Mouse (Mus musculus) thymus, postnatal 25 days (tissue): ENCODE results near the gene Aamp.
A peak's percentile ranks its signal among the peaks of the same experiment; 100 is the strongest.

Experiments
- DNase-seq: peaks from one replicate; pipeline ENCODE4 v3.0.0; 2022

Aamp gene

GRCm38 (mm10) chr1:74235938-74236589 is 48.5 kb downstream of the Aamp start, which contains the start of gene Arpc2:
TSS of gene Arpc2 (plus strand) at chr1:74236084.
- DNase-seq: peak; percentile 98

DNA sequence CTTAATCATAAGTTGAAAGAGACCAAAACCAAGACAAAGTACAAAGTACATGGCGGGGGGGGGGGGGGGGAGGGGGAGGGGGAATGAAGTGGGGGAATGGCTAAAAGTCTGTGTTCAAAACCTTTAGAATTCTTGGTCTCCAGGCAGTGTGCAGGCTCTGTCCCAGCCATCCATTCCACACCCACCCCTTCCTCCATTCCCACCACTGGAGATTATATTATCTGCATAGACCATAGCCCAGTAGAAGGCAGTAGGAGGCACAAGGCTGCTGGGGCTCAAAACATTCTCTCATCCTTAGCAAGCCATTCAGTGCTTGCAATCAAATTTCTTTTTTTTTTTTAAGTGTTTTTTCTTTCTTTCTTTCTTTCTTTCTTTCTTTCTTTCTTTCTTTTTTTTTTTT is 53.5 kb downstream of the Aamp start:
- DNase-seq: no peak

DNA sequence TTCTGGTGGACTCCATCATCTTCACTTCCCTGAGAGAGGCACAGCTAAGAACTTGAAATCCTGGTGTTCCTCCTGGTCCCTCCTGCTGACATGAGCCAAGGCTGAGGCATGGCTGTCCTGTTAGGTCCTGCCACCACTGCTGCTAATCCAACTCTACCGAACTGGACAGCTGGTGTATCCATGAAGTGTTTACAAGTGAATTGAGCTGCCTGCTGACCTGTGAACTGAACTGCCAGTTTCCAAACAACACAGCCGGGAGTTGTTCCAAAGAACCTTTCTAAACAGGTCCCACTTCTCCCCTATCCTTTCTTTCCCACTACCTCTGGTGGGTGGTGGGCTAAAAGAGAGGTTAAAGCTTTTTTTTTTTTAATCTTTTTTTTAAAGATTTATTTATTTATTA is 54.6 kb downstream of the Aamp start:
- DNase-seq: no peak
